Mouse (Mus musculus): ENCODE data around the gene Aox4. TPM values are rescaled to one million over a fixed set of nuclear protein-coding genes. Genes with fewer than 3 reads are reported as not detected.

Aox4 gene
- total and polyA plus RNA-seq, 2 experiments from 2014 or later = 0.21 to 0.71 TPM

GRCm38 (mm10) chr1:58288091-58288490 lies 77.9 kb downstream of the Aox4 start:
- Histone ChIP-seq H3K4me2 (ENCODE audit: low read depth, low read length, poor library complexity, severe bottlenecking) (no peak overlapping the region), H3K9ac (replicated peaks; ENCODE audit: low read length, poor library complexity, severe bottlenecking) (no peak overlapping the region), H3K4me3 (ENCODE audit: low read depth, low read length) (no peak overlapping the region), H3K4me1 (ENCODE audit: insufficient read depth, low read length) (no peaks in the 10 kb centered on the region), H3K27me3 (ENCODE audit: insufficient read depth, low read length) (no peaks in the 10 kb centered on the region), H3K27ac (ENCODE audit: low read depth, low read length) (no peak overlapping the region), H3K9me3 (ENCODE audit: low read length) (no peaks in the 10 kb centered on the region), H3K36me3 (ENCODE audit: insufficient read depth, low read length) (no peaks in the 10 kb centered on the region)
- WGBS = 84% methylated on average over 3 of the region's 3 CpGs
- ATAC-seq (ENCODE audit: low FRiP score) (no peak), DNase-seq (ENCODE audit: low spot score) (no peak)
- no peak for TF ChIP-seq CTCF (IDR thresholded peaks at IDR 0.05)

DNA sequence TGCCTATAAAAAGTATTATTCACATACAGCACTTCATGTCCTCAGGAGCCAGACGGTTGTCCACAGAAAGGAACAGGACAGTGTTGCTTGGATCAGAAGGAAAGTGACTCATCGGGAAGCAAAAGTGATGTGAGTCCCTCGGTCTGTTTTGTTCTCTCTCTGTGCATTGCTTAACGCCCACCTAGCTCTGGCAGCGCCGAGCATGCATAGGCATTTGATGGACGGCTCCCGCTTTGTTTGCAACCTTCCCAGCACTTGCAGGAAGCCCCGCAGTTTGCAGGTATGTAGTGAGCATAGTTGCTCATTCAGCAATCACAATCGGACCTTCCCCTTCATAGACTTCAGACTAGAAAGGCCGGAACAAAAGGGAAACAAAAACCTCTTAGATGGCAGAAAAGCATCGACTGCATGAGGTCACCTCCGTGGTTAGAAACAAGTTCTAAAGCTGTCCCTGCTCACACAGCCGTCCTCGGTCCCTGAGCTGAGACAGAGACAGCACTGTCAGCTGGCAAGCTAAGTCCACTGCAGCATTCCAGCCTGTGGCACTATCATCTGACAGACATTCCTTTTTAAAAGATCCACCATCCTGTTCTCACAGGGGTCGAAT lies 79.8 kb downstream of the Aox4 start:
- ATAC-seq (ENCODE audit: low FRiP score) (no peak), DNase-seq (ENCODE audit: low spot score) (no peak)
- Histone ChIP-seq H3K4me1 (ENCODE audit: insufficient read depth, low read length) (no peaks in the 10 kb centered on the region), H3K36me3 (ENCODE audit: insufficient read depth, low read length) (no peaks in the 10 kb centered on the region), H3K27ac (ENCODE audit: low read depth, low read length) (no peak overlapping the region), H3K4me2 (ENCODE audit: low read depth, low read length, poor library complexity, severe bottlenecking) (no peak overlapping the region), H3K9ac (replicated peaks; ENCODE audit: low read length, poor library complexity, severe bottlenecking) (no peak overlapping the region), H3K4me3 (ENCODE audit: low read depth, low read length) (no peak overlapping the region), H3K9me3 (ENCODE audit: low read length) (no peaks in the 10 kb centered on the region), H3K27me3 (ENCODE audit: insufficient read depth, low read length) (no peaks in the 10 kb centered on the region)
- TF ChIP-seq CTCF (IDR thresholded peaks at IDR 0.05) = no peak
- 31% methylated on average over 16 of the region's 16 CpGs for WGBS

DNA sequence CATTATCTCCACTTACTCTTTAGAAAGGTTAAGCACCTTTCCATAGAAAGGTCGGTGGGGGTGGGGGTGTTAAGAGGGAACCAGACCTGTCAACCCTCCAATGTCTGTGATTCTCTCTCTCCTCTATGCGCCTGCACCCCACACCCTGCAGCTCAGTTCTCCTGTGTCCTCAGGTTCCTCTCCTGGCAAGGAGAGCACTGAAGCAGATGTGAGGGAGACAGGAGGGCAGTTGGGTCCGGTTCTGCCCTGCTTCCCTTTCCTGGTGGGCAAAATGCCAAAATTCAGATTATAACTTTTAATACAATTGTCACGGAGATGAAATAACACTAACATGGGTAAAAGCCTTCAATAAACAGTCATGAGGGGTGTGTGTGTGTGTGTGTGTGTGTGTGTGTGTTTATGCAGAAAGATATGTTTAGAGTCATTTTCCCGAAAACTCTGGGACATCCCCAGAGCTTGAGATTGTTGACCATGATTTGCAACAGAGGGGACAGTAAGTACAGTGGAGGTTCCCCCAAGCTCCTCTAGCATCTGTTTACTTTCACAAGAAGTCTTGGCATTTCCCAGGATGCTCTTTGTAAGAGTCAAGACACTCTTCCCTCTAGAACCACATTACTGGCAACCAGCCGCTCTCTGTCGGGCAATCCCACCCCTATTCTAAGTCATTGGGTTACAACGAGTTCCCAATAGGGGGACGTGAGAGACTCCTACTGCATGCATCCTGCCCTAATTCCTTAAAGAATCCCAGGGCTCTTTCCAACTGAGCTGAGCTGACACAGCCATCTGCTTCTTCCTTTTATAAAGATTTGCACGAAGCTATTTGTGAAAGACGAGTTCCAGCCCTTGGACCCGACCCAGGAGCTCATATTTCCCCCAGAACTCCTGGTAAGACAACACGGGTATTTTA lies 81.5 kb downstream of the Aox4 start:
- H3K9ac ChIP-seq (replicated peaks; ENCODE audit: low read length, poor library complexity, severe bottlenecking) = no peak overlapping the region
- WGBS = 61% methylated on average over 13 of the region's 13 CpGs
- H3K36me3 ChIP-seq (ENCODE audit: insufficient read depth, low read length) = no peaks in the 10 kb centered on the region
- H3K27ac ChIP-seq (ENCODE audit: low read depth, low read length) = no peak overlapping the region
- no peak overlapping the region for H3K4me3 ChIP-seq (ENCODE audit: low read depth, low read length)
- H3K9me3 ChIP-seq (ENCODE audit: low read length) = no peaks in the 10 kb centered on the region
- TF ChIP-seq CTCF (IDR thresholded peaks at IDR 0.05) = no peak
- no peak overlapping the region for H3K4me2 ChIP-seq (ENCODE audit: low read depth, low read length, poor library complexity, severe bottlenecking)
- peak; percentile 16 for DNase-seq (ENCODE audit: low spot score)
- no peak for ATAC-seq (ENCODE audit: low FRiP score)
- H3K27me3 ChIP-seq (ENCODE audit: insufficient read depth, low read length) = no peaks in the 10 kb centered on the region
- no peaks in the 10 kb centered on the region for H3K4me1 ChIP-seq (ENCODE audit: insufficient read depth, low read length)

DNA sequence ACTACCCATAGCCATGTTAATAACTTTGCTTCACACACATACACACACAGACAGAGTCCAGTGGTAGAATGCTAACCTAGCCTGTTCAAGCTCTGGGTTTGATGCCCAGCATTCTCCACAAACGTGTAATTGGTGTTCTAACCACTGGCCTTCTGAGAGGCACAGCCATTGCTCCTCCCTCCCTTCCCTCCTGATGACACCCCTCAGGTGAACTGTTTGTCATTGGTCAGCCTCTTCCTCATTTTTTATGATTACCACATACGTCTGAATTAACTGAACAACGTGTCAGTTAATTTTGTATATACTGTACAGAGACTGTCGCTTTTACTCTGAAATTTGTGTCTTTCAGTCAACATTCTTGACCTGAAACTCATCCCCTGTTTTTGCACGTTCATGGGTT lies 84.5 kb downstream of the Aox4 start:
- H3K36me3 ChIP-seq (ENCODE audit: insufficient read depth, low read length) = no peaks in the 10 kb centered on the region
- no peak overlapping the region for H3K27ac ChIP-seq (ENCODE audit: low read depth, low read length)
- no peak for TF ChIP-seq CTCF (IDR thresholded peaks at IDR 0.05)
- no peak overlapping the region for H3K9ac ChIP-seq (replicated peaks; ENCODE audit: low read length, poor library complexity, severe bottlenecking)
- H3K4me3 ChIP-seq (ENCODE audit: low read depth, low read length) = no peak overlapping the region
- DNase-seq (ENCODE audit: low spot score) (no peak), ATAC-seq (ENCODE audit: low FRiP score) (no peak)
- WGBS = 84% methylated on average over 5 of the region's 5 CpGs
- H3K4me1 ChIP-seq (ENCODE audit: insufficient read depth, low read length) = no peaks in the 10 kb centered on the region
- no peaks in the 10 kb centered on the region for H3K9me3 ChIP-seq (ENCODE audit: low read length)
- no peak overlapping the region for H3K4me2 ChIP-seq (ENCODE audit: low read depth, low read length, poor library complexity, severe bottlenecking)
- no peaks in the 10 kb centered on the region for H3K27me3 ChIP-seq (ENCODE audit: insufficient read depth, low read length)

DNA sequence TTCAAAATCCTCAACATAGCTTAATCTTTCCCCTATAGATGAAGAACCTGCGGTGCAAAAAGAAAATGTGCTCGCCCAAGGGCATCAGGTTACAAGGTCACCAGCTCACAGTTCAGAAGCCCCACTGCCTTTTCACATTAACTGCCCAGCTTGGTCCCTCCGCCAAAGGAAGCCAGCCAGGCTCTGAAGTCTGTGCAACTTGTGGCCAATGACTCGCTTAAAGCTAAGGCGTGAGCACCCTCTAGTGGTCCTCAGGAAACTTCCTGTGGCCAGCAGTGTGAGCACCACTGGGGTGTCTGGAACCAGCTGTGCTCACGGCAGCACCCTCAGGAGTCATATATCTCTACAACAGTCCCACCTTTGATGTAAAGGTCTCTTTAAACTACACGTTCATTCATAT lies 86.1 kb downstream of the Aox4 start:
- H3K27ac ChIP-seq (ENCODE audit: low read depth, low read length) = no peak overlapping the region

GRCm38 (mm10) chr1:58296821-58297220 lies 86.6 kb downstream of the Aox4 start:
- 48% methylated on average over 4 of the region's 4 CpGs for WGBS
- Histone ChIP-seq H3K4me2 (ENCODE audit: low read depth, low read length, poor library complexity, severe bottlenecking) (no peak overlapping the region), H3K9me3 (ENCODE audit: low read length) (no peaks in the 10 kb centered on the region), H3K4me3 (ENCODE audit: low read depth, low read length) (no peak overlapping the region), H3K27ac (ENCODE audit: low read depth, low read length) (no peak overlapping the region), H3K36me3 (ENCODE audit: insufficient read depth, low read length) (no peaks in the 10 kb centered on the region), H3K27me3 (ENCODE audit: insufficient read depth, low read length) (no peaks in the 10 kb centered on the region), H3K4me1 (ENCODE audit: insufficient read depth, low read length) (no peaks in the 10 kb centered on the region), H3K9ac (replicated peaks; ENCODE audit: low read length, poor library complexity, severe bottlenecking) (no peak overlapping the region)
- no peak for ATAC-seq (ENCODE audit: low FRiP score)
- DNase-seq (ENCODE audit: low spot score) = no peak
- no peak for TF ChIP-seq CTCF (IDR thresholded peaks at IDR 0.05)

More for the DNA sequence above, 86.1 kb downstream of the Aox4 start:
- H3K4me2 ChIP-seq (ENCODE audit: low read depth, low read length, poor library complexity, severe bottlenecking) = no peak overlapping the region
- H3K9me3 ChIP-seq (ENCODE audit: low read length) = no peaks in the 10 kb centered on the region
- WGBS = 4% methylated on average over 7 of the region's 7 CpGs
- H3K36me3 ChIP-seq (ENCODE audit: insufficient read depth, low read length) = no peaks in the 10 kb centered on the region
- H3K4me1 ChIP-seq (ENCODE audit: insufficient read depth, low read length) = no peaks in the 10 kb centered on the region
- ATAC-seq (ENCODE audit: low FRiP score) (peak; percentile 79), DNase-seq (ENCODE audit: low spot score) (peak; percentile 86)
- TF ChIP-seq CTCF (IDR thresholded peaks at IDR 0.05) = peak; percentile 89
- H3K4me3 ChIP-seq (ENCODE audit: low read depth, low read length) = no peak overlapping the region
- no peak overlapping the region for H3K9ac ChIP-seq (replicated peaks; ENCODE audit: low read length, poor library complexity, severe bottlenecking)
- no peaks in the 10 kb centered on the region for H3K27me3 ChIP-seq (ENCODE audit: insufficient read depth, low read length)

Data from midbrain, postnatal 0 days (tissue).